Mouse (Mus musculus) forebrain, embryonic 15.5 days (tissue): ENCODE measurements around the gene Nav2. TPM values are rescaled to one million over a fixed set of nuclear protein-coding genes. Genes with fewer than 3 reads are reported as not detected.
A peak's percentile ranks its signal among the peaks of the same experiment; 100 is the strongest.

Source experiments
- ATAC-seq: fragments of 200-750 bp; cut with Nextera tagmentation; replicated peaks from 2 replicates; pipeline ENCODE4 v1.8.0; 2017; ENCODE audit warnings: mild to moderate bottlenecking, moderate TSS enrichment, moderate library complexity
- H3K27ac ChIP-seq: fragments of 300-500 bp; sonication (generic); replicated peaks from 2 replicates; pipeline ENCODE4 v1.5.1; 2015; ENCODE audit warnings: mild to moderate bottlenecking, inconsistent platforms
- H3K27me3 ChIP-seq: fragments of 300-500 bp; sonication (generic); 2 replicates; pipeline ENCODE4 v1.6.1; 2015; ENCODE audit warnings: inconsistent platforms
- H3K36me3 ChIP-seq: fragments of 300-500 bp; sonication (generic); 2 replicates; pipeline ENCODE4 v1.6.1; 2015; ENCODE audit warnings: mild to moderate bottlenecking, inconsistent platforms
- H3K4me1 ChIP-seq: fragments of 300-500 bp; sonication (generic); 2 replicates; pipeline ENCODE4 v1.6.1; 2015; ENCODE audit warnings: inconsistent platforms
- H3K4me2 ChIP-seq: fragments of 300-500 bp; sonication (generic); replicated peaks from 2 replicates; pipeline ENCODE4 v1.6.1; 2015; ENCODE audit warnings: mild to moderate bottlenecking, inconsistent platforms
- H3K4me3 ChIP-seq: fragments of 300-500 bp; sonication (generic); 2 replicates; pipeline ENCODE4 v1.5.1; 2015; ENCODE audit warnings: mild to moderate bottlenecking, inconsistent platforms
- H3K9ac ChIP-seq: fragments of 300-500 bp; sonication (generic); replicated peaks from 2 replicates; pipeline ENCODE4 v1.6.1; 2015; ENCODE audit warnings: mild to moderate bottlenecking, inconsistent platforms
- H3K9me3 ChIP-seq: fragments of 300-500 bp; sonication (generic); 2 replicates; pipeline ENCODE4 v1.6.1; 2016; ENCODE audit warnings: inconsistent platforms
- WGBS: fragments of 180-500 bp; shearing (Covaris S2); methylation state at CpG from one replicate; pipeline ENCODE4 v1.1.7; 2015; ENCODE audit warnings: mixed read lengths; 5-methylcytosine and 5-hydroxymethylcytosine counted together
- polyA plus RNA-seq: library from polyadenylated mRNA; unstranded; fragments of >200 nt; fragmentation: Nextera tagmentation; extraction: Ambion mirVana; gene quantifications from 2 replicates; pipeline ENCODE4 v1.2.1, GENCODE M21; 2015

Nav2 gene
- polyA plus RNA-seq, 1 experiment from 2014 or later, result 27.3 TPM

- H3K9ac ChIP-seq, result no peak overlapping the region
- H3K9me3 ChIP-seq, result no peaks in the 10 kb centered on the region
- no peak for ATAC-seq
- H3K4me1 ChIP-seq, result no peaks in the 10 kb centered on the region
- no peak overlapping the region for H3K4me3 ChIP-seq
- H3K4me2 ChIP-seq, result no peak overlapping the region
- 83% methylated on average over 9 of the region's 9 CpGs for WGBS
- H3K27me3 ChIP-seq, result no peaks in the 10 kb centered on the region
- H3K27ac ChIP-seq, result no peak overlapping the region
- no peaks in the 10 kb centered on the region for H3K36me3 ChIP-seq
Measured at GRCm38 (mm10) chr7:49477076-49477975, 568.8 kb downstream of the Nav2 start.

DNA sequence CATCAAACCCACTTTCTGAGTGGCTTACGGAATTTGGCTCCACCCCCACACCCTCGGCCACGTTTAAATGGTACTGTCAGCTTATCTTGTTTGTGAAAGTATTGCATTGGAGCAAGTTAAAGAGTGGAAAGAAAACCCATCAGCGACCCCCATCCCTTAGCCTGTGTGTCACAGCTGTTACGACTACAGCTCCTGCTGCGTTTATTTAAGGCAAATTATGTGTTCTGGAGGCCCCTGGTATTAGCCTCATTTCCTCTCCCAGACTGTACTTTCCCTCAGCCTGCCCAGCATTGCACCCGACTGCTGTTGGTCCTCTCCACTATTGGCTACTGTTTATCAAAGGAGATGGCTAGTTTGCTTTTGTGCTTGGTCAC is 569.4 kb downstream of the Nav2 start:
- WGBS, result 64% methylated on average over 7 of the region's 7 CpGs
- no peak overlapping the region for H3K4me3 ChIP-seq
- no peaks in the 10 kb centered on the region for H3K36me3 ChIP-seq
- no peak for ATAC-seq
- no peaks in the 10 kb centered on the region for H3K27me3 ChIP-seq
- H3K9me3 ChIP-seq, result no peaks in the 10 kb centered on the region
- H3K9ac ChIP-seq, result no peak overlapping the region
- H3K4me1 ChIP-seq, result no peaks in the 10 kb centered on the region
- no peak overlapping the region for H3K27ac ChIP-seq
- no peak overlapping the region for H3K4me2 ChIP-seq

GRCm38 (mm10) chr7:49478886-49479285 is 570.4 kb downstream of the Nav2 start:
- no peak overlapping the region for H3K9ac ChIP-seq
- H3K9me3 ChIP-seq, result no peaks in the 10 kb centered on the region
- H3K4me1 ChIP-seq, result peaks cover under 1% of the 10 kb centered on the region
- no peak overlapping the region for H3K4me2 ChIP-seq
- H3K27me3 ChIP-seq, result no peaks in the 10 kb centered on the region
- no peaks in the 10 kb centered on the region for H3K36me3 ChIP-seq
- H3K27ac ChIP-seq, result no peak overlapping the region
- no peak overlapping the region for H3K4me3 ChIP-seq
- no peak for ATAC-seq
- WGBS, result 90% methylated on average over 4 of the region's 4 CpGs

GRCm38 (mm10) chr7:49480962-49481361 is 572.4 kb downstream of the Nav2 start:
- Histone ChIP-seq H3K4me1 (peaks cover 21% of the 10 kb centered on the region), H3K4me2 (no peak overlapping the region), H3K9ac (no peak overlapping the region), H3K36me3 (no peaks in the 10 kb centered on the region), H3K27me3 (no peaks in the 10 kb centered on the region; the same call in 1 of the 2 replicates), H3K4me3 (no peak overlapping the region), H3K27ac (no peak overlapping the region), H3K9me3 (no peaks in the 10 kb centered on the region)
- 44% methylated on average over 8 of the region's 8 CpGs for WGBS
- no peak for ATAC-seq

GRCm38 (mm10) chr7:49484036-49484744 is 575.7 kb downstream of the Nav2 start:
- no peak overlapping the region for H3K9ac ChIP-seq
- H3K9me3 ChIP-seq, result no peaks in the 10 kb centered on the region
- H3K36me3 ChIP-seq, result no peaks in the 10 kb centered on the region
- peaks cover 34% of the 10 kb centered on the region for H3K4me1 ChIP-seq
- H3K27me3 ChIP-seq, result no peaks in the 10 kb centered on the region; the same call in 1 of the 2 replicates
- no peak overlapping the region for H3K4me3 ChIP-seq
- H3K4me2 ChIP-seq, result no peak overlapping the region
- WGBS, result 18% methylated on average over 11 of the region's 11 CpGs
- peak; percentile 36; the same call in 1 of the 2 replicates for ATAC-seq
- H3K27ac ChIP-seq, result peak overlapping the region; percentile 56

GRCm38 (mm10) chr7:49485292-49485847 is 576.9 kb downstream of the Nav2 start:
- ATAC-seq, result 0 out of 2 replicates have a peak, but pooled peaks have one; percentile 33
- H3K36me3 ChIP-seq, result no peaks in the 10 kb centered on the region
- H3K9me3 ChIP-seq, result no peaks in the 10 kb centered on the region
- no peak overlapping the region for H3K4me3 ChIP-seq
- peaks cover 35% of the 10 kb centered on the region for H3K4me1 ChIP-seq
- no peak overlapping the region for H3K4me2 ChIP-seq
- no peak overlapping the region for H3K9ac ChIP-seq
- peak overlapping the region; percentile 56 for H3K27ac ChIP-seq
- WGBS, result 9% methylated on average over 9 of the region's 9 CpGs
- H3K27me3 ChIP-seq, result no peaks in the 10 kb centered on the region; the same call in 1 of the 2 replicates

- H3K9me3 ChIP-seq, result no peaks in the 10 kb centered on the region
- no peak overlapping the region for H3K4me3 ChIP-seq
- H3K27me3 ChIP-seq, result no peaks in the 10 kb centered on the region; the same call in 1 of the 2 replicates
- H3K4me2 ChIP-seq, result no peak overlapping the region
- no peaks in the 10 kb centered on the region for H3K36me3 ChIP-seq
- no peak overlapping the region for H3K27ac ChIP-seq
- 77% methylated on average over 2 of the region's 2 CpGs for WGBS
- ATAC-seq, result no peak
- peaks cover 38% of the 10 kb centered on the region for H3K4me1 ChIP-seq
- H3K9ac ChIP-seq, result no peak overlapping the region
Measured at GRCm38 (mm10) chr7:49487347-49487746, 578.8 kb downstream of the Nav2 start.

DNA sequence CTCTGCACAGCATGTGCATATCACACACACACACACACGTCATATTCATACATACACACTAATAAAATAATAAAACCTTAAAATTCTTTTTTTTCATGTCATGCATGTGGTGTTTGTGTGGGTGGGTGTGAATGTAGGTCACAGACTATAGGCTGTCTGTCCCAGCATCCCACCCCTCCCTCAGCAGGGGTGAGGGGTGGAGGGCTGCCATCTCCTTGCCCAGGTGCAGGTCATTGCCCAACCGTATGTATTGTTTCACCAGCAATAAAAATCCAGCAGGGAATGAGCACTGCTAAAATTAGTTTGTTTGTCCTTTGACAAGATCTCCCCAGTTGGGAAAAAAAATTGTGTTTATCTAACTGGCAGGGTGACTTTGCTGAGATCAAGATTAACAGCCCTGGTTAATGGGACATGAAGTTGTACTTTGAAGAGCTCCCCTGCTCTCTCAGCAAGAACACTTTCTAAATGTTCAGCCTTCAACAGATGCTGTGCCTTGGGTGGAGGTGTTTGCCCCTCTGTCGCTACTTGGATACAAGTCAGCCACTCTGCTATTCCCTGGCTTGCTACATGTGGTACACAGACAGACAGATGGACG is 580.1 kb downstream of the Nav2 start:
- H3K4me1 ChIP-seq, result peaks cover 38% of the 10 kb centered on the region
- no peak overlapping the region for H3K4me2 ChIP-seq
- no peak for ATAC-seq
- no peaks in the 10 kb centered on the region for H3K36me3 ChIP-seq
- WGBS, result 70% methylated on average over 4 of the region's 4 CpGs
- H3K9me3 ChIP-seq, result no peaks in the 10 kb centered on the region
- H3K27ac ChIP-seq, result peak overlapping the region; percentile 35; the same call in 1 of the 2 replicates
- no peak overlapping the region for H3K4me3 ChIP-seq
- no peaks in the 10 kb centered on the region; the same call in 1 of the 2 replicates for H3K27me3 ChIP-seq
- H3K9ac ChIP-seq, result no peak overlapping the region

GRCm38 (mm10) chr7:49490814-49491213 is 582.3 kb downstream of the Nav2 start:
- Histone ChIP-seq H3K9me3 (no peaks in the 10 kb centered on the region), H3K27me3 (no peaks in the 10 kb centered on the region), H3K4me2 (no peak overlapping the region), H3K4me1 (peaks cover 36% of the 10 kb centered on the region), H3K4me3 (no peak overlapping the region), H3K36me3 (no peaks in the 10 kb centered on the region), H3K9ac (no peak overlapping the region), H3K27ac (peak overlapping the region; percentile 76)
- peak; percentile 73 for ATAC-seq
- WGBS, result 40% methylated on average over 10 of the region's 10 CpGs

GRCm38 (mm10) chr7:49492622-49493021 is 584.1 kb downstream of the Nav2 start:
- peaks cover 48% of the 10 kb centered on the region for H3K4me1 ChIP-seq
- no peak for ATAC-seq
- H3K36me3 ChIP-seq, result no peaks in the 10 kb centered on the region
- H3K27me3 ChIP-seq, result no peaks in the 10 kb centered on the region
- no peaks in the 10 kb centered on the region for H3K9me3 ChIP-seq
- no peak overlapping the region for H3K4me3 ChIP-seq
- H3K27ac ChIP-seq, result no peak overlapping the region
- H3K4me2 ChIP-seq, result no peak overlapping the region
- no peak overlapping the region for H3K9ac ChIP-seq

DNA sequence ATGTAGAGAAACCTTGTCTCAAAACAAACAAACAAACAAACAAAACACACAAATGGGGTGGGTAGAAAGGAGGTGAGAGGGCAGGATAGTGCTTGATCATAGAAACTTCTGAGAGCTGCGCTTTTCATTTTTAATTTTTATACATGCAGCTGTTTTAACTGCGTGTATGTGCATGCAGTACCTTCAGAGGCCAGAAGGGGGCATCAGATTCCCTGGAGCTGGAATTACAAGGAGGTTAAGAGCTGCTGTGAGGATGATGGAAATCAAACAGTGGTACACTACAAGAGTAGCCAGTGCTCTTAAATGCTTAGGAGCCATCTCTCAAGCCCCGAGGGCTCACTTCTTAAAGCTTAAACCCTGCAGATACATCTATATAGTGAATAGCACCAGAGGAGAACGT is 584.7 kb downstream of the Nav2 start:
- no peak for ATAC-seq
- Histone ChIP-seq H3K4me2 (no peak overlapping the region), H3K27ac (no peak overlapping the region), H3K4me3 (no peak overlapping the region), H3K4me1 (peaks cover 45% of the 10 kb centered on the region), H3K9ac (no peak overlapping the region), H3K36me3 (no peaks in the 10 kb centered on the region), H3K9me3 (no peaks in the 10 kb centered on the region), H3K27me3 (no peaks in the 10 kb centered on the region)
- WGBS, result 88% methylated on average over 4 of the region's 4 CpGs

GRCm38 (mm10) chr7:49494654-49495053 is 586.1 kb downstream of the Nav2 start:
- no peaks in the 10 kb centered on the region for H3K27me3 ChIP-seq
- no peak overlapping the region for H3K4me3 ChIP-seq
- 72% methylated on average over 6 of the region's 6 CpGs for WGBS
- peak overlapping the region; percentile 83 for H3K27ac ChIP-seq
- peaks cover 38% of the 10 kb centered on the region for H3K4me1 ChIP-seq
- no peaks in the 10 kb centered on the region for H3K36me3 ChIP-seq
- H3K9ac ChIP-seq, result no peak overlapping the region
- ATAC-seq, result peak; percentile 38; the same call in 1 of the 2 replicates
- no peaks in the 10 kb centered on the region for H3K9me3 ChIP-seq
- H3K4me2 ChIP-seq, result no peak overlapping the region
